Mouse (Mus musculus): Measurements from ENCODE around the gene Lgals3bp.

DNA sequence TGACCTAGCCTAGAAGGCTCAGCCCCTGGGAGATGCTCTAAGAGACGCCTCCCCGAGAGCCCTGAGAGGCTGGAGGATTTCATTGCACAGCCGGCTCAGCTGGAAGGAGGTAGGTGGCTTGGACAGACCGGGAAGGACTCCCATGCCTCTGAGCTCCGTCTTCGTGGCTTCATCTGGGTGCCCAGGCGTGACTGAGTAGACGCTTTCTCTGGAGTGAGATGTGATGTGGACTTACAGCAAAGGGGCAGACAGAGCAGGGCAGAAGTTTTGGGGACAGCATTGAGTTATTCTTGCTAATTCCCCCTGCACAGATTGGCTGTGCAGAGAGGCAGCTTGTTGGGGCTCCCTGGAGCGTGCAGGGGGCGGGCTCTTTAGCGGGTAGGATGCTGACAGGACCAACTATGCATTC lies 26.6 kb upstream of the Lgals3bp start:
- TF ChIP-seq CTCF (IDR thresholded peaks at IDR 0.05), result no peak
- TF ChIP-seq EP300 (IDR thresholded peaks at IDR 0.05), result no peak

All from lung, postnatal 0 days (tissue).